Mouse (Mus musculus) heart, embryonic 14.5 days (tissue): Measurements from ENCODE around the gene Slc35e3. TPM values are rescaled to one million over a fixed set of nuclear protein-coding genes. Genes with fewer than 3 reads are reported as not detected.

ENCODE experiments used
- polyA plus RNA-seq: library from polyadenylated mRNA; unstranded; fragments of >200 nt; fragmentation: Nextera tagmentation; extraction: Ambion mirVana; gene quantifications from 2 replicates; pipeline ENCODE4 v1.2.1, GENCODE M21; 2014

Gene Slc35e3
- polyA plus RNA-seq, 1 experiment from 2014 or later = 7.7 TPM

Other genes starting within 250 kb of the Slc35e3 start
- 0.96 and 1.00 TPM in 2 replicates for gene Cpm, start 116.9 kb downstream of the Slc35e3 start, polyA plus RNA-seq
- 48.9 and 49.0 TPM in 2 replicates for gene Mdm2, start 35.6 kb downstream of the Slc35e3 start, polyA plus RNA-seq
- 41.0 and 42.5 TPM in 2 replicates for gene Nup107, start 46.3 kb upstream of the Slc35e3 start, polyA plus RNA-seq
- 133 and 143 TPM in 2 replicates for gene Rap1b, start 99.7 kb upstream of the Slc35e3 start, polyA plus RNA-seq